Mouse (Mus musculus): ENCODE results near the gene Trnt1.
A peak's percentile ranks its signal among the peaks of the same experiment; 100 is the strongest.

The Trnt1 gene

GRCm38 (mm10) chr6:106791429-106791828, 22.5 kb downstream of the Trnt1 start:
- DNase-seq = no peak

GRCm38 (mm10) chr6:106792486-106792885, 23.6 kb downstream of the Trnt1 start:
- DNase-seq = no peak

- no peak for DNase-seq
Observed at GRCm38 (mm10) chr6:106793088-106793487, 24.2 kb downstream of the Trnt1 start.

GRCm38 (mm10) chr6:106793621-106794020, 24.7 kb downstream of the Trnt1 start:
- no peak for DNase-seq

GRCm38 (mm10) chr6:106794094-106794814, 25.3 kb downstream of the Trnt1 start:
- no peak for DNase-seq

GRCm38 (mm10) chr6:106799333-106800226, 30.7 kb downstream of the Trnt1 start, which contains the start of gene Crbn:
TSS of gene Crbn (minus strand) at chr6:106800077.
- DNase-seq = peak; percentile 94 to 97

GRCm38 (mm10) chr6:106800227-106800557, 31.3 kb downstream of the Trnt1 start:
- DNase-seq = no peak

GRCm38 (mm10) chr6:106804904-106805303, 36.0 kb downstream of the Trnt1 start:
- peak; percentile 32 to 52 for DNase-seq

GRCm38 (mm10) chr6:106809161-106809560, 40.2 kb downstream of the Trnt1 start:
- no peak for DNase-seq

- no peak for DNase-seq
Observed at GRCm38 (mm10) chr6:106810686-106811085, 41.8 kb downstream of the Trnt1 start.

- DNase-seq = no peak
Observed at GRCm38 (mm10) chr6:106819246-106819645, 50.3 kb downstream of the Trnt1 start.

- no peak for DNase-seq
Observed at GRCm38 (mm10) chr6:106819906-106820305, 51.0 kb downstream of the Trnt1 start.

GRCm38 (mm10) chr6:106820566-106820965, 51.6 kb downstream of the Trnt1 start:
- DNase-seq = no peak

- peak; percentile 66 to 67 for DNase-seq
Observed at GRCm38 (mm10) chr6:106822329-106822728, 53.4 kb downstream of the Trnt1 start.

Data from cerebellum, adult 18-20 months (tissue).